In the genomic region with DNA sequence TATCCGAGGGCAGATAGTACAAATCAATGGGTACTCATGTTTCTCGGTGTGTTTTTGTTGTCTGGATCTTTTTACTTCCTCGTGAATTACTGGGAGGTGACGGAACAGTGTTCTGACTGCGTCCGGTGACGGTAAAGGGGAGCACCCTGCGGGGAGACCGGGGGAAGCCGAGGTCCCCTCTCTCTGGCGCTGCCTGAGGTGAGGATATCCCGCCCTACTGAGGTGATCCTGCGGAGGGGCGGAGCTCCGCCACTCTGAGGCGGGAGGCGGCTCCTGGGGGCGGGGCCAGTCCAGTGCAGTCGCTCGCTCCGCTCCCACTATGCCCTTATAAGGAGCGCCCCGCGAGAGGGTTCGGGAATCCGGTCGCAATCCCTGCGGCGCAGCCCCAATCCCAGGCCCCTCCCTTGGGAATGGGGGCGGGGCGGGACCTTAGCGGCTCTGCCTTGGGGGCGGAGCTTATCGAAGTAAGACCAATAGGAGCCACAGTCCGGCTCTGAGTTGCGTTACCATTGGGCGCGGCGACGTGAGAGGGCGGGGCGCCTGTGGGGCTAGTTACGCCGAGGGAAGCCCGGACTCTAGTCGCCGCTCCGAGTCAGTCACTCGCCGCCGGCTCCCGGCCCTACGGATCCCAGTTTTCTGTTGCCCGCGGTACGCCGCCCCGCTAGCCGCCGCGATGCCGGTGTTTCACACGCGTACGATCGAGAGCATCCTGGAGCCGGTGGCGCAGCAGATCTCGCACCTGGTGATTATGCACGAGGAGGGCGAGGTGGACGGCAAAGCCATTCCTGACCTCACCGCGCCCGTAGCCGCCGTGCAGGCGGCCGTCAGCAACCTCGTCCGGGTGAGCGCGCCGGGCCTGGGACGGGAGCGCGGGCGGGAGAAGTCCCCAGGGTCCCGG, we compare ENCODE assay signal across 8 mouse cellular contexts. TPM values are rescaled to one million over a fixed set of nuclear protein-coding genes. Genes with fewer than 3 reads are reported as not detected.
DNase-seq lines count a peak whose midpoint lies in the region; ATAC-seq and TF ChIP-seq lines count a peak whose summit lies in the region.

Vcl (plus strand) TSS at position 551 of the 898 bp plus-strand sequence.

- no peaks in the 10 kb centered on the region for H3K36me3 ChIP-seq in embryonic facial prominence, embryonic 14.5 days (ENCODE audit: control insufficient read depth, insufficient read depth, low read length)
- H3K36me3 ChIP-seq in heart, adult 2 months (ENCODE audit: control insufficient read depth, insufficient read depth, low read length): peaks cover 25% of the 10 kb centered on the region
- H3K36me3 ChIP-seq in limb, embryonic 13.5 days: no peaks in the 10 kb centered on the region
- no peaks in the 10 kb centered on the region for H3K36me3 ChIP-seq in midbrain, embryonic 16.5 days (ENCODE audit: control insufficient read depth, insufficient read depth, low read length)

- TF ChIP-seq POLR2A in heart, adult 2 months (IDR thresholded peaks at IDR 0.05; ENCODE audit: insufficient read depth, low read depth, low read length): peak; percentile 99

- peak within 1 kb of the TSS; percentile 84 for H3K9ac ChIP-seq in embryonic facial prominence, embryonic 14.5 days (ENCODE audit: low read depth, low read length)
- H3K9ac ChIP-seq in heart, adult 2 months (ENCODE audit: low read depth, low read length): peak within 1 kb of the TSS; percentile 86
- H3K9ac ChIP-seq in limb, embryonic 13.5 days: peak within 1 kb of the TSS; percentile 83
- H3K9ac ChIP-seq in midbrain, embryonic 16.5 days (ENCODE audit: low read depth, low read length): peak within 1 kb of the TSS; percentile 72

- peak; percentile 41; the same call in 1 of the 2 replicates for TF ChIP-seq EP300 in heart, adult 2 months (IDR thresholded peaks at IDR 0.05; ENCODE audit: insufficient read depth, low read depth, low read length)

- peak within 1 kb of the TSS; percentile 66 for H3K4me2 ChIP-seq in embryonic facial prominence, embryonic 14.5 days (ENCODE audit: low read depth, low read length)
- H3K4me2 ChIP-seq in limb, embryonic 13.5 days (replicated peaks): peak within 1 kb of the TSS; percentile 93
- H3K4me2 ChIP-seq in midbrain, embryonic 16.5 days (ENCODE audit: low read length): peak within 1 kb of the TSS; percentile 70

- H3K27ac ChIP-seq in embryonic facial prominence, embryonic 14.5 days (replicated peaks; ENCODE audit: low read depth, low read length): peak within 1 kb of the TSS; percentile 87
- H3K27ac ChIP-seq in heart, adult 2 months: peak within 1 kb of the TSS; percentile 97
- peak within 1 kb of the TSS; percentile 78 for H3K27ac ChIP-seq in limb, embryonic 13.5 days
- peak within 1 kb of the TSS; percentile 75 for H3K27ac ChIP-seq in midbrain, embryonic 16.5 days (ENCODE audit: low read length)

- WGBS in embryonic facial prominence, embryonic 14.5 days: under 1% methylated on average over 37 of the region's 89 CpGs
- under 1% methylated on average over 88 of the region's 89 CpGs for whole genome bisulfite sequencing in heart, adult 2 months
- under 1% methylated on average over 88 of the region's 89 CpGs for WGBS in limb, embryonic 13.5 days
- under 1% methylated on average over 89 of the region's 89 CpGs for WGBS in midbrain, embryonic 16.5 days

- H3K79me2 ChIP-seq in heart, adult 2 months (replicated peaks; ENCODE audit: control insufficient read depth, insufficient read depth, low read length): peaks cover 6% of the 10 kb centered on the region

- peak; percentile 98 for ATAC-seq in embryonic facial prominence, embryonic 14.5 days (ENCODE audit: low read depth)
- peak; percentile 98 for ATAC-seq in limb, embryonic 13.5 days (ENCODE audit: low FRiP score, low read depth)
- peak; percentile 99 for ATAC-seq in midbrain, embryonic 16.5 days

- no peaks in the 10 kb centered on the region for H3K27me3 ChIP-seq in embryonic facial prominence, embryonic 14.5 days (replicated peaks; ENCODE audit: control insufficient read depth, insufficient read depth, low read length)
- H3K27me3 ChIP-seq in heart, adult 2 months (ENCODE audit: control insufficient read depth, insufficient read depth, low read length): no peaks in the 10 kb centered on the region; the same call in 1 of the 2 replicates
- H3K27me3 ChIP-seq in limb, embryonic 13.5 days: no peaks in the 10 kb centered on the region
- H3K27me3 ChIP-seq in midbrain, embryonic 16.5 days (ENCODE audit: control insufficient read depth, insufficient read depth, low read depth, low read length): no peaks in the 10 kb centered on the region

- intact Hi-C loops in heart, adult 2 months (cut with DNase I): loop anchor here (2.0 to 5.0 kb wide), 3 partner anchors 44 to 124 kb away; no protein-coding TSS in a partner anchor

- peaks cover 7% of the 10 kb centered on the region; the same call in 1 of the 2 replicates for H3K4me1 ChIP-seq in embryonic facial prominence, embryonic 14.5 days (ENCODE audit: control insufficient read depth, insufficient read depth, low read length)
- peaks cover 6% of the 10 kb centered on the region for H3K4me1 ChIP-seq in heart, adult 2 months (ENCODE audit: control insufficient read depth, insufficient read depth, low read length)
- H3K4me1 ChIP-seq in limb, embryonic 13.5 days: peaks cover 15% of the 10 kb centered on the region
- H3K4me1 ChIP-seq in midbrain, embryonic 16.5 days (ENCODE audit: control insufficient read depth, insufficient read depth, low read length): peaks cover 11% of the 10 kb centered on the region

- H3K9me3 ChIP-seq in embryonic facial prominence, embryonic 14.5 days (ENCODE audit: control insufficient read depth, low read length): no peaks in the 10 kb centered on the region
- H3K9me3 ChIP-seq in limb, embryonic 13.5 days: no peaks in the 10 kb centered on the region
- H3K9me3 ChIP-seq in midbrain, embryonic 16.5 days (replicated peaks; ENCODE audit: control insufficient read depth, low read length, poor library complexity, severe bottlenecking): no peaks in the 10 kb centered on the region

- no peak for TF ChIP-seq CTCF in heart, adult 2 months (IDR thresholded peaks at IDR 0.05)

- peak within 1 kb of the TSS; percentile 91 for H3K4me3 ChIP-seq in embryonic facial prominence, embryonic 14.5 days (ENCODE audit: low read depth, low read length)
- peak within 1 kb of the TSS; percentile 82 for H3K4me3 ChIP-seq in heart, adult 2 months
- peak within 1 kb of the TSS; percentile 92 for H3K4me3 ChIP-seq in limb, embryonic 13.5 days
- peak within 1 kb of the TSS; percentile 73 for H3K4me3 ChIP-seq in midbrain, embryonic 16.5 days (ENCODE audit: low read depth, low read length)

- DNase-seq in 3T3-L1 (ENCODE audit: low read depth, low spot score): peak; percentile 97
- peak; percentile 98 to 99 for DNase-seq in adrenal gland, postnatal 4 days (ENCODE audit: low spot score in 2 of 2)
- DNase-seq in embryonic facial prominence, embryonic 14.5 days (ENCODE audit: low spot score): peak; percentile 100
- peak; percentile 99 to 100 for DNase-seq in heart, adult 2 months
- DNase-seq in kidney, adult 8-10 months: peak; percentile 99 to 100
- peak; percentile 97 to 98 for DNase-seq in spleen, postnatal 10 days (ENCODE audit: low spot score in 2 of 2)

RNA-seq across cellular contexts. Expression of gene Vcl, which starts in this region (rescaled TPM):
- 10 to 100 TPM; 86.9 to 90.2 TPM for total RNA-seq in adrenal gland, postnatal 4 days (2021)
- 65.8 and 76.2 TPM in 2 replicates for polyA plus RNA-seq in embryonic facial prominence, embryonic 14.5 days (2014; fragmentation: Nextera tagmentation; extraction: Ambion mirVana)
- 100 to 1,000 TPM; 102 to 103 TPM for total RNA-seq in heart, adult 2 months (2021)
- polyA plus RNA-seq in heart, adult 2 months (2012; rRNA removed): 62.4 and 117 TPM in 2 replicates
- 47.7 and 58.8 TPM in 2 replicates for polyA plus RNA-seq in limb, embryonic 13.5 days (2015; fragmentation: Nextera tagmentation; extraction: Ambion mirVana)
- polyA plus RNA-seq in midbrain, embryonic 16.5 days (2015; fragmentation: Nextera tagmentation; extraction: Ambion mirVana): 11.9 and 12.6 TPM in 2 replicates

Comparison
In these comparisons a context has a peak if more than half of its experiments do, and no peak if none do; other contexts are left out.
1. Peak in every context shown above with its lines: DNase-seq, ATAC-seq, H3K4me3 ChIP-seq and H3K27ac ChIP-seq.